Mouse (Mus musculus): ENCODE data around the gene 6820408C15Rik. TPM values are rescaled to one million over a fixed set of nuclear protein-coding genes. Genes with fewer than 3 reads are reported as not detected.

Gene 6820408C15Rik
- polyA plus RNA-seq (2014; fragmentation: Illumina TruSeq; extraction: RNeasy Lipid Tissue Mini Kit (QIAGEN cat#74804); ENCODE audit: low read depth, low replicate concordance): not detected

GRCm38 (mm10) chr2:152415287-152415686, at the start of gene 6820408C15Rik:
6820408C15Rik (plus strand) TSS chr2:152415587.

GRCm38 (mm10) chr2:152376345-152376741, 39.0 kb upstream of the 6820408C15Rik start, which contains the start of gene Nrsn2:
Nrsn2 (minus strand) TSS chr2:152376638.

GRCm38 (mm10) chr2:152397680-152398435, 17.5 kb upstream of the 6820408C15Rik start, which contains the start of gene Sox12:
Sox12 (minus strand) TSS chr2:152398063.

GRCm38 (mm10) chr2:152414591-152415165, 709 bp upstream of the 6820408C15Rik start, which contains the start of gene Zcchc3:
Zcchc3 (minus strand) TSS chr2:152415027.

GRCm38 (mm10) chr2:152464570-152465150, 49.3 kb downstream of the 6820408C15Rik start, which contains the start of gene Defb23:
Defb23 (minus strand) TSS chr2:152464620.

GRCm38 (mm10) chr2:152476763-152477162, 61.4 kb downstream of the 6820408C15Rik start, which contains the start of gene Defb20:
Defb20 (plus strand) TSS chr2:152477063.

GRCm38 (mm10) chr2:152490038-152490437, 74.7 kb downstream of the 6820408C15Rik start, which contains the start of gene Defb22:
Defb22 (minus strand) TSS chr2:152490138.

Other genes starting within 250 kb of the 6820408C15Rik start
- gene Csnk2a1, start 188.7 kb upstream of the 6820408C15Rik start, polyA plus RNA-seq (2014; fragmentation: Illumina TruSeq; extraction: RNeasy Lipid Tissue Mini Kit (QIAGEN cat#74804); ENCODE audit: low read depth, low replicate concordance): 111 TPM
- gene Tbc1d20, start 121.8 kb upstream of the 6820408C15Rik start, polyA plus RNA-seq (2014; fragmentation: Illumina TruSeq; extraction: RNeasy Lipid Tissue Mini Kit (QIAGEN cat#74804); ENCODE audit: low read depth, low replicate concordance): 12.4 TPM
- 1.8 TPM for gene Rbck1, start 82.9 kb upstream of the 6820408C15Rik start, polyA plus RNA-seq (2014; fragmentation: Illumina TruSeq; extraction: RNeasy Lipid Tissue Mini Kit (QIAGEN cat#74804); ENCODE audit: low read depth, low replicate concordance)
- 0.61 TPM for gene Trib3, start 71.6 kb upstream of the 6820408C15Rik start, polyA plus RNA-seq (2014; fragmentation: Illumina TruSeq; extraction: RNeasy Lipid Tissue Mini Kit (QIAGEN cat#74804); ENCODE audit: low read depth, low replicate concordance)
- not detected for gene Nrsn2, start 38.9 kb upstream of the 6820408C15Rik start, polyA plus RNA-seq (2014; fragmentation: Illumina TruSeq; extraction: RNeasy Lipid Tissue Mini Kit (QIAGEN cat#74804); ENCODE audit: low read depth, low replicate concordance)
- gene Sox12, start 17.5 kb upstream of the 6820408C15Rik start, polyA plus RNA-seq (2014; fragmentation: Illumina TruSeq; extraction: RNeasy Lipid Tissue Mini Kit (QIAGEN cat#74804); ENCODE audit: low read depth, low replicate concordance): 0.34 TPM
- gene Zcchc3, start 560 bp upstream of the 6820408C15Rik start, polyA plus RNA-seq (2014; fragmentation: Illumina TruSeq; extraction: RNeasy Lipid Tissue Mini Kit (QIAGEN cat#74804); ENCODE audit: low read depth, low replicate concordance): 0.19 TPM
- gene Defb23, start 49.0 kb downstream of the 6820408C15Rik start, polyA plus RNA-seq (2014; fragmentation: Illumina TruSeq; extraction: RNeasy Lipid Tissue Mini Kit (QIAGEN cat#74804); ENCODE audit: low read depth, low replicate concordance): not detected
- not detected for gene Defb20, start 61.5 kb downstream of the 6820408C15Rik start, polyA plus RNA-seq (2014; fragmentation: Illumina TruSeq; extraction: RNeasy Lipid Tissue Mini Kit (QIAGEN cat#74804); ENCODE audit: low read depth, low replicate concordance)
- gene Defb22, start 74.6 kb downstream of the 6820408C15Rik start, polyA plus RNA-seq (2014; fragmentation: Illumina TruSeq; extraction: RNeasy Lipid Tissue Mini Kit (QIAGEN cat#74804); ENCODE audit: low read depth, low replicate concordance): not detected
- gene Defb26, start 96.1 kb downstream of the 6820408C15Rik start, polyA plus RNA-seq (2014; fragmentation: Illumina TruSeq; extraction: RNeasy Lipid Tissue Mini Kit (QIAGEN cat#74804); ENCODE audit: low read depth, low replicate concordance): not detected
- gene Defb28, start 102.7 kb downstream of the 6820408C15Rik start, polyA plus RNA-seq (2014; fragmentation: Illumina TruSeq; extraction: RNeasy Lipid Tissue Mini Kit (QIAGEN cat#74804); ENCODE audit: low read depth, low replicate concordance): not detected
- gene Defb29, start 124.5 kb downstream of the 6820408C15Rik start, polyA plus RNA-seq (2014; fragmentation: Illumina TruSeq; extraction: RNeasy Lipid Tissue Mini Kit (QIAGEN cat#74804); ENCODE audit: low read depth, low replicate concordance): not detected
- not detected for gene Gm17416, start 153.8 kb downstream of the 6820408C15Rik start, polyA plus RNA-seq (2014; fragmentation: Illumina TruSeq; extraction: RNeasy Lipid Tissue Mini Kit (QIAGEN cat#74804); ENCODE audit: low read depth, low replicate concordance)
- not detected for gene Defb21, start 157.2 kb downstream of the 6820408C15Rik start, polyA plus RNA-seq (2014; fragmentation: Illumina TruSeq; extraction: RNeasy Lipid Tissue Mini Kit (QIAGEN cat#74804); ENCODE audit: low read depth, low replicate concordance)
- not detected for gene Defb19, start 164.7 kb downstream of the 6820408C15Rik start, polyA plus RNA-seq (2014; fragmentation: Illumina TruSeq; extraction: RNeasy Lipid Tissue Mini Kit (QIAGEN cat#74804); ENCODE audit: low read depth, low replicate concordance)
- gene Defb45, start 183.8 kb downstream of the 6820408C15Rik start, polyA plus RNA-seq (2014; fragmentation: Illumina TruSeq; extraction: RNeasy Lipid Tissue Mini Kit (QIAGEN cat#74804); ENCODE audit: low read depth, low replicate concordance): not detected
- not detected for gene Defb36, start 188.7 kb downstream of the 6820408C15Rik start, polyA plus RNA-seq (2014; fragmentation: Illumina TruSeq; extraction: RNeasy Lipid Tissue Mini Kit (QIAGEN cat#74804); ENCODE audit: low read depth, low replicate concordance)
- not detected for gene Defb25, start 207.5 kb downstream of the 6820408C15Rik start, polyA plus RNA-seq (2014; fragmentation: Illumina TruSeq; extraction: RNeasy Lipid Tissue Mini Kit (QIAGEN cat#74804); ENCODE audit: low read depth, low replicate concordance)
- not detected for gene Rem1, start 211.4 kb downstream of the 6820408C15Rik start, polyA plus RNA-seq (2014; fragmentation: Illumina TruSeq; extraction: RNeasy Lipid Tissue Mini Kit (QIAGEN cat#74804); ENCODE audit: low read depth, low replicate concordance)

Measured in liver, adult 10 weeks (tissue).